Mouse (Mus musculus): ENCODE measurements at regions not wholly inside any gene's neighbourhood (a gene's known extent, or its start where the extent isn't known, plus 50 kb on each side); places are given as distances from the start of the nearest gene placed in this dataset.
A peak's percentile ranks its signal among the peaks of the same experiment; 100 is the strongest.

- WGBS = 70% methylated on average over 6 of the region's 6 CpGs
- Histone ChIP-seq H3K27ac (no peak overlapping the region), H3K27me3 (no peaks in the 10 kb centered on the region), H3K4me2 (no peak overlapping the region), H3K4me3 (no peak overlapping the region), H3K4me1 (replicated peaks) (0 out of 2 replicates have a peak, but pooled peaks cover 5% of the 10 kb centered on the region), H3K9ac (no peak overlapping the region), H3K9me3 (replicated peaks) (no peaks in the 10 kb centered on the region), H3K36me3 (no peaks in the 10 kb centered on the region)
- ATAC-seq (replicated peaks; ENCODE audit: insufficient number of reproducible peaks, insufficient read depth, low FRiP score, low read depth) = no peak
Observed at GRCm38 (mm10) chr7:88185120-88185796, 92.6 kb upstream of the Ctsc start.

GRCm38 (mm10) chr7:88187555-88187954 lies 90.3 kb upstream of the Ctsc start:
- 46% methylated on average over 2 of the region's 2 CpGs for WGBS

GRCm38 (mm10) chr7:88192771-88193170 lies 85.1 kb upstream of the Ctsc start:
- Histone ChIP-seq H3K4me3 (no peak overlapping the region), H3K9ac (no peak overlapping the region), H3K4me1 (replicated peaks) (no peaks in the 10 kb centered on the region), H3K4me2 (no peak overlapping the region), H3K9me3 (replicated peaks) (no peaks in the 10 kb centered on the region), H3K27ac (no peak overlapping the region), H3K27me3 (no peaks in the 10 kb centered on the region), H3K36me3 (no peaks in the 10 kb centered on the region)
- no peak for ATAC-seq (replicated peaks; ENCODE audit: insufficient number of reproducible peaks, insufficient read depth, low FRiP score, low read depth)
- 75% methylated on average over 2 of the region's 2 CpGs for WGBS

More at GRCm38 (mm10) chr7:88187555-88187954, 90.3 kb upstream of the Ctsc start:
- H3K36me3 ChIP-seq = no peaks in the 10 kb centered on the region
- no peak overlapping the region for H3K4me2 ChIP-seq
- no peaks in the 10 kb centered on the region for H3K27me3 ChIP-seq
- 0 out of 2 replicates have a peak, but pooled peaks cover 5% of the 10 kb centered on the region for H3K4me1 ChIP-seq (replicated peaks)
- no peak overlapping the region for H3K9ac ChIP-seq
- H3K4me3 ChIP-seq = no peak overlapping the region
- no peak overlapping the region for H3K27ac ChIP-seq
- no peaks in the 10 kb centered on the region for H3K9me3 ChIP-seq (replicated peaks)
- ATAC-seq (replicated peaks; ENCODE audit: insufficient number of reproducible peaks, insufficient read depth, low FRiP score, low read depth) = no peak; the same call in 1 of the 2 replicates

- no peaks in the 10 kb centered on the region for H3K36me3 ChIP-seq
- no peak overlapping the region for H3K9ac ChIP-seq
- 34% methylated on average over 4 of the region's 4 CpGs for WGBS
- no peak for ATAC-seq (replicated peaks; ENCODE audit: insufficient number of reproducible peaks, insufficient read depth, low FRiP score, low read depth)
- no peak overlapping the region for H3K4me3 ChIP-seq
- no peaks in the 10 kb centered on the region for H3K4me1 ChIP-seq (replicated peaks)
- no peaks in the 10 kb centered on the region for H3K9me3 ChIP-seq (replicated peaks)
- no peak overlapping the region for H3K27ac ChIP-seq
- H3K27me3 ChIP-seq = no peaks in the 10 kb centered on the region
- no peak overlapping the region for H3K4me2 ChIP-seq
Observed at GRCm38 (mm10) chr7:88199043-88199442, 78.8 kb upstream of the Ctsc start.

- WGBS = 69% methylated on average over 5 of the region's 5 CpGs
- no peaks in the 10 kb centered on the region for H3K27me3 ChIP-seq
- no peak overlapping the region for H3K4me2 ChIP-seq
- no peaks in the 10 kb centered on the region for H3K9me3 ChIP-seq (replicated peaks)
- H3K27ac ChIP-seq = no peak overlapping the region
- no peaks in the 10 kb centered on the region for H3K36me3 ChIP-seq
- no peaks in the 10 kb centered on the region for H3K4me1 ChIP-seq (replicated peaks)
- ATAC-seq (replicated peaks; ENCODE audit: insufficient number of reproducible peaks, insufficient read depth, low FRiP score, low read depth) = no peak
- H3K4me3 ChIP-seq = no peak overlapping the region
- no peak overlapping the region for H3K9ac ChIP-seq
Observed at GRCm38 (mm10) chr7:88199929-88200538, 77.9 kb upstream of the Ctsc start.

GRCm38 (mm10) chr7:88201658-88202364 lies 76.1 kb upstream of the Ctsc start:
- Histone ChIP-seq H3K36me3 (no peaks in the 10 kb centered on the region), H3K27me3 (no peaks in the 10 kb centered on the region), H3K9ac (no peak overlapping the region), H3K4me2 (no peak overlapping the region), H3K27ac (no peak overlapping the region), H3K9me3 (replicated peaks) (no peaks in the 10 kb centered on the region), H3K4me1 (replicated peaks) (no peaks in the 10 kb centered on the region), H3K4me3 (no peak overlapping the region)
- ATAC-seq (replicated peaks; ENCODE audit: insufficient number of reproducible peaks, insufficient read depth, low FRiP score, low read depth) = no peak
- 76% methylated on average over 3 of the region's 3 CpGs for WGBS

GRCm38 (mm10) chr7:88206223-88206827 lies 71.6 kb upstream of the Ctsc start:
- Histone ChIP-seq H3K27ac (no peak overlapping the region), H3K36me3 (no peaks in the 10 kb centered on the region), H3K4me3 (no peak overlapping the region), H3K9ac (no peak overlapping the region), H3K9me3 (replicated peaks) (no peaks in the 10 kb centered on the region), H3K4me1 (replicated peaks) (no peaks in the 10 kb centered on the region), H3K4me2 (no peak overlapping the region), H3K27me3 (no peaks in the 10 kb centered on the region)
- WGBS = 46% methylated on average over 2 of the region's 2 CpGs
- ATAC-seq (replicated peaks; ENCODE audit: insufficient number of reproducible peaks, insufficient read depth, low FRiP score, low read depth) = no peak; the same call in 1 of the 2 replicates

- 50% methylated on average over 10 of the region's 10 CpGs for WGBS
- Histone ChIP-seq H3K4me3 (no peak overlapping the region), H3K9ac (no peak overlapping the region), H3K4me2 (no peak overlapping the region), H3K27ac (peak overlapping the region; percentile 37; the same call in 1 of the 2 replicates), H3K36me3 (no peaks in the 10 kb centered on the region), H3K27me3 (no peaks in the 10 kb centered on the region), H3K4me1 (replicated peaks) (no peaks in the 10 kb centered on the region), H3K9me3 (replicated peaks) (no peaks in the 10 kb centered on the region)
- no peak for ATAC-seq (replicated peaks; ENCODE audit: insufficient number of reproducible peaks, insufficient read depth, low FRiP score, low read depth)
Observed at GRCm38 (mm10) chr7:88206914-88207710, 70.8 kb upstream of the Ctsc start.

- H3K4me1 ChIP-seq (replicated peaks) = no peaks in the 10 kb centered on the region
- no peak overlapping the region for H3K4me3 ChIP-seq
- no peak for ATAC-seq (replicated peaks; ENCODE audit: insufficient number of reproducible peaks, insufficient read depth, low FRiP score, low read depth)
- 52% methylated on average over 2 of the region's 2 CpGs for WGBS
- H3K27ac ChIP-seq = no peak overlapping the region; the same call in 1 of the 2 replicates
- no peak overlapping the region for H3K9ac ChIP-seq
- no peaks in the 10 kb centered on the region for H3K27me3 ChIP-seq
- no peaks in the 10 kb centered on the region for H3K36me3 ChIP-seq
- H3K4me2 ChIP-seq = no peak overlapping the region
- no peaks in the 10 kb centered on the region for H3K9me3 ChIP-seq (replicated peaks)
Observed at GRCm38 (mm10) chr7:88214713-88215198, 63.1 kb upstream of the Ctsc start.

GRCm38 (mm10) chr7:88215425-88215824 lies 62.5 kb upstream of the Ctsc start:
- H3K9ac ChIP-seq = no peak overlapping the region
- no peak overlapping the region for H3K27ac ChIP-seq
- 90% methylated on average over 1 of the region's 1 CpGs for WGBS
- no peak overlapping the region for H3K4me2 ChIP-seq
- ATAC-seq (replicated peaks; ENCODE audit: insufficient number of reproducible peaks, insufficient read depth, low FRiP score, low read depth) = no peak
- H3K9me3 ChIP-seq (replicated peaks) = no peaks in the 10 kb centered on the region
- no peaks in the 10 kb centered on the region for H3K4me1 ChIP-seq (replicated peaks)
- H3K27me3 ChIP-seq = no peaks in the 10 kb centered on the region
- no peak overlapping the region for H3K4me3 ChIP-seq
- no peaks in the 10 kb centered on the region for H3K36me3 ChIP-seq

All from heart, embryonic 15.5 days (tissue).